Mouse (Mus musculus) left cerebral cortex, adult 2 months (tissue): Measurements from ENCODE around the gene Abl2. TPM values are rescaled to one million over a fixed set of nuclear protein-coding genes. Genes with fewer than 3 reads are reported as not detected.
"Not testable (repeated sequence)": the region's sequence is repeated elsewhere in the genome, so short reads cannot be mapped to it uniquely, and the experiment has no call there.

Experiments
- DNase-seq, 2 experiments: peaks; one replicate each; pipeline ENCODE4 v3.0.0; 2021 to 2022; ENCODE audit warnings: low spot score in 2 of 2, mixed read lengths in 1 of 2; ENCODE audit errors: extremely low spot score in 1 of 2
- H3K27ac ChIP-seq: fragments of 200-600 bp; 2 replicates; pipeline ENCODE4 v1.8.1; 2022
- H3K4me3 ChIP-seq: fragments of 200-600 bp; 2 replicates; pipeline ENCODE4 v1.8.1; 2022
- CTCF ChIP-seq: fragments of 200-600 bp; IDR thresholded peaks from 2 replicates; pipeline ENCODE4 v1.8.1; 2022; ENCODE audit warnings: antibody characterized with exemption, mild to moderate bottlenecking, moderate library complexity
- intact Hi-C: fragments of 180-260 bp; cut with DNase I; formaldehyde crosslinking; loops from one replicate; pipeline ENCODE4 v1.15.1; 2025
- total RNA-seq, 2 experiments: library from RNA; stranded (reverse); gene quantifications; 2 replicates each; pipeline ENCODE4 v1.2.3; 2021

The Abl2 gene
- total RNA-seq, 2 experiments from 2014 or later, result 63.5 to 73.9 TPM

GRCm38 (mm10) chr1:156642813-156643212 is 84.2 kb downstream of the Abl2 start:
- no peak overlapping the region for H3K27ac ChIP-seq
- H3K4me3 ChIP-seq, result no peak overlapping the region
- TF ChIP-seq CTCF, result no peak
- intact Hi-C loops, result no loop called here
- DNase-seq, result no peak

DNA sequence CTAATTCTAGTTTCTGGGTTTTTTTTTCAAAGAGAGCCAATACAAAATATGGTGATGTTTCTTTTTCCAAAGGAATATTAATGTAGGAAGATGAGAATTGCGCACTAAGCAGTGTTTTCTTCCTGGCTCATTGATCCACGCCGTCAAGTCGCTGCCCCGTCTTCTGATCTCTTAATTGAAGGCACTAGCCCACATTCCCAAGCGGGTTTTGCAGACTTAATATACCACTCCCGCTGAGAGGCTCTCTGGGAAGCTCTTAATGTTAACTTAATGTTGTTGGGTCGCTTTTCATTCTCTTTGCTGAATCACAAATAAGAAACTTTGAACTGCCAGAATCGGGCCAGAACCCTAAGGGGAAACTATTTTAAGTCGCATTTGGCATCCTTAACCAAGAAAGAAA is 85.5 kb downstream of the Abl2 start:
- no peak for DNase-seq
- Histone ChIP-seq H3K27ac (no peak overlapping the region), H3K4me3 (no peak overlapping the region)
- intact Hi-C loops, result no loop called here
- no peak for TF ChIP-seq CTCF

DNA sequence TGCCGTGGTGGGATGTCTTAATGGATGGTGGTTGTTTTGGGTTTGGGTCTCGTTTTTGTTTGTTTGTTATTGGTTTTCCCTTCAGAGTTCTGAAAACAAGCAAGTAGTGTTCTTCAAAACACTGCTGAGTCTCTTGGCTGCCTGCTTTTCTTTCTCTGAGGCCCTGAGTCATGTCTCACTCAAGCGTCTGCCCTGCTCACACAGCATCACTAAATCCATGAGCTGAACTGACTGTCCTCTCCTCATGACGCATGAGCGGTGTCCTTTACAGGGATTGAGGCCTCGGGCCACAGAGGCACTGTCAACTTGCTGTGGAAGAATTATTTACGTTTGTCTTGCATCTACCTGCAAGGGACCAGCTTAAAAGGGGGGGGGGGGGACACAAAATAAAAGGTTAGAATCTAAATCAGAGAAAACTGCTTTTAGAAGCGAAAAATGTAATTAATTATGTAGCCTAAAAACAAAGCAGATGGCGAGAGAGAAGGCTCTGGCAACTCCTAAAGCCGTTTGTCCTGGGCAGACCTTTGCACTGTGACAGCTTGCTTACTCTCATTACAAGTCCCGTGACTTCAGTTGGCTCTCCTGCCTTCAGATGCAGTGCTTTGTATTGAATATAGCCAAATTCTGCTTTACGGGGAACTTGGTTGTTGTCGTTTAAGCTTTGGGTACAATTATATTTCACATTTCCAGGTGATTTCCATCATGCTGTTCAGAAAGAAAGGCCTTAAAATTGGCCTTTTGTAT is 86.4 kb downstream of the Abl2 start:
- H3K4me3 ChIP-seq, result no peak overlapping the region
- H3K27ac ChIP-seq, result no peak overlapping the region
- intact Hi-C loops, result no loop called here
- TF ChIP-seq CTCF, result no peak
- no peak for DNase-seq

DNA sequence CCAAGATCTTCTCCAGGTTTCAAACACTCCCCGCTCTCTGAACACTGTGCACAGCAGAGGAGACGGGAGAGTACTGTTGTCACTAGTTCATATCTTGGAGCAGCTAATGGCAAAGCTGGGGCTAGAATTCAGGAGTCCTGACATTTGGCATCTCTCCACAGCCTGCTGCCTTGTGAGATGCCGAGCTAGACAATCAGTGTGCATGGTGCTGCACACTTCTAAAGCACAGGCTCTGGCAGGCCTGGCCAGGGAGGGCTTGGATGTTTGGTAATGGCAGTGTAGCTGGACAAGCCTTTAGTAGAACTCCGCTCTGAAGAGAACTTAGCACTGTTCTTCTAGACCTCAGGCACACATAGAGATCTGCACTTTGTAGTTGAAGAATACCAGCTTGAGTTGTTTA is 87.4 kb downstream of the Abl2 start:
- intact Hi-C loops, result no loop called here
- no peak for TF ChIP-seq CTCF
- no peak for DNase-seq
- Histone ChIP-seq H3K27ac (no peak overlapping the region), H3K4me3 (no peak overlapping the region)

DNA sequence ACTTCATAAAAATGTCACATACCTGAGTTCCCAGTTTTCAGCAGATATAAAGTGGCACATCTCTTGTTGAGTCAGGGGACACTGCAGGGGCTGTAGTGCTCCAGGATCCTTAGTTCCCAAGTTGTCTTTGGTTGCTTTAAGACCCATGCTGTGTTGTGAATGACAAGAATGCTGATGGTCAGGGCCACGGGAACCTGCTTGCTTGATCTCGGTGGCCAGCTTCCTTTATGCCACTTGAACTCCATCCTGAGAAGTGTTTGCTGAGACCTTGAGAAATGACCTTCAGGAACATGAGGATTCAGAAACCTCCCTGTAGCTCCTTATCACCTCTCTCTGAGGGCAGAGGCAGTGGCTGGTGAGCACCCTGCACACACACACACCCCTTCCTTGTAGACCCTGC is 90.1 kb downstream of the Abl2 start:
- H3K4me3 ChIP-seq, result no peak overlapping the region
- no peak for TF ChIP-seq CTCF
- H3K27ac ChIP-seq, result no peak overlapping the region
- intact Hi-C loops, result no loop called here
- DNase-seq, result no peak

DNA sequence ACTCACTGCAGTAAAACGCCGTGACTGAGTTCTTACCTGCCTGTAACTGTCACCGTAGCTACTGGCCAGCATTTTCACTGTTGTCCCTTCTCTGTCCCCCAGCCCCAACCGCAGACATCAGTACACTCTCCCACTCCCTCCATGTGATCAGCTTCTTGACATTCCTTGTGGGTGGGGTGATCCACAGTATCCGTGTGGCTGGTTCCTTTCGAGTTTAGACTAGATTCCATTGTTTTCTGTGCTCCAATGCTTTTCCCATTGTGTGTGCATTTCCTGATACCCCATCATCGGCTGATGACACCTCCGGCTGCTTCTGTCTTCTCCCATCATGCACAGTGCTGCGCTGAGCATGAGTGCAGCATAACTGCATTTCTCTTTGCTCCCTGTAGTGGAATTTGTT is 92.0 kb downstream of the Abl2 start:
- no peak for DNase-seq
- H3K4me3 ChIP-seq, result no peak overlapping the region
- intact Hi-C loops, result no loop called here
- H3K27ac ChIP-seq, result no peak overlapping the region
- no peak for TF ChIP-seq CTCF

DNA sequence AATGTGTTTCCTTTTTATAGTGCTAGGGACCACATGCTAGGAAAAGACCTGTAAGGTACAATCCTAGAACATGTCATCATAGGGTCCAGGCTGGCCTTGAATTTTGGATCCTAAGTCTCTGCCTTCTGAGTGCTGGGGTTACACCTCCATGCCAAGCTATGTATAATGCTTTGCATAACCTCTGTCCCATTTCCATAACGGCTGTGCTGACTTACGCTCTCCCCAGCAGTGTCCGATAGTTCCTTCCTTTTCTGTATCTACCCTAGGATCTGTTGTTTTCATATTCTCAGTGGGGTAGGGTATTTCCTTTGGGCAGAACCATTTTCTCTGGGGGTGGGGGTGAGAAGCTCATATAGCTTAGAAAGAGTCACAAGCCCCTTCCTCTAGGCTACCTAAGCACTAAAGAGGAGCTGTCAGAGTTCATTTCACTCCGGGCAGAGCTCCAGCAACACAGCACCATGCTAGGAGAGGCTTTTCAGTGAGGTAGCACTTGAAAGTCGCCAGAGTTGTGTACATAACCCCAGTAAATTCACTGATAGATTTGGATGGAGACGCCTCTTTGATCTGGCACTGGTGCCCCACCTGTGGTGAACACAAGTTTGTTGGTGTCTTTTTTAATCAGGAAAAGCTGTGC is 93.7 kb downstream of the Abl2 start:
- TF ChIP-seq CTCF, result no peak
- Histone ChIP-seq H3K27ac (no peak overlapping the region), H3K4me3 (no peak overlapping the region)
- intact Hi-C loops, result no loop called here
- no peak for DNase-seq

- TF ChIP-seq CTCF, result no peak
- no peak for DNase-seq
- Histone ChIP-seq H3K4me3 (no peak overlapping the region), H3K27ac (0 out of 2 replicates have a peak overlapping the region, but pooled peaks have one; percentile 24)
- intact Hi-C loops, result no loop called here
Measured at GRCm38 (mm10) chr1:156654735-156655530, 96.3 kb downstream of the Abl2 start.

DNA sequence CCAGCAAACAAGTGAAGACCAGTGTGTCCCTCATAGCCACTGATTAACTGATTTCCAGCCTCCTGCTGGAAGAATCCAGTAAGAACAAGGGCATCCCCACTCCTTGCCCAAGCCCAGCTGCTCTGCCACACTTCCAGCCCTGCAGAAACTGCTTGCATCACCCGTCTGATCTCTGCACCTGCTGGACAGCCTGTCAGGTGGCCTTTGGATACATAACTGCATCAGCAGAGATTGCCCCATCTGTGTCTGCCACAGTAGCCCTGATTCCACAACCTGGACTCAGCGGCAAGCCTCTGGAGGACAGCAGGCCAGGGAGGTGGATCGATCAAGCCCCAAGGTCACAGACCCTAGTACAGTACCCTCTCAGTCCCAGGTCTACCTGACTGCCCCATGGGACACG is 98.9 kb downstream of the Abl2 start:
- no peak for TF ChIP-seq CTCF
- no peak overlapping the region for H3K4me3 ChIP-seq
- no peak for DNase-seq
- intact Hi-C loops, result no loop called here
- H3K27ac ChIP-seq, result no peak overlapping the region

- DNase-seq, result no peak
- no peak for TF ChIP-seq CTCF
- no peak overlapping the region for H3K27ac ChIP-seq
- intact Hi-C loops, result no loop called here
- H3K4me3 ChIP-seq, result no peak overlapping the region
Measured at GRCm38 (mm10) chr1:156658676-156659075, 100.1 kb downstream of the Abl2 start.

DNA sequence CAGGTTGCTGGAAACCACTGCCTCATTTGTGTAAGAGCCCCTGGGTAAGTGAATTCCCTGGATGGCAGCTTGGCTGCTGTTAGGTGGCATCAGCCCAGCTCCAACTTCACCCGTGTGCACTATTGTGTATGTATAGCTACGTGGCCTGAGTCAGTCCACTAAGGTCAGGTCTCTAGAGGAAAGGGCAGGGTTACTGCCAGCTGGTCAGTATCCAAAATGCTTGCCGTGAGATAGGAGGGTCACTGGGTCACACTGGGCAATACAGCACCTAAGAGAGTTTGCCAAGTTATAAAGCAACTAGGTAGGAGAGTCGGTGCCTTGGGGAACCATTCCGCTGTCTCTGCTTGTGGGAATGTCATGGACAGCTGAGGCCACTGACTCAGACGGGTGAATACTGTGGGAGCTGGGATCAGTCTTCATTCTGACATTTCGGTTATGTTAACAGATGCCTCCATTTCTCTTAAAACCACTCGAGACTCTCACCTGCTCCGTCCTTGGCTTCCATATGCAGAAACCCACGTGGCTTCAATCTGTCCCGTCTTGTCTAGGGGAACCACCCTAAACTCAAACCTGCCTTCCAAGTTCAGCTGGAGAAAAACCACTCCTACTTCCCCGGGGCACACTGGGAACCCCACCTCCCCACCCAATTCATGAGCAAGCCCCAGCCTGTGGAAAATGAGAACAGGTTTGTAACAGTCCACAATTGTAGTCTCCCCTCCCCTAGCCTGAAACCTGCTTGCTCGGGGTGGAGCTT is 101.5 kb downstream of the Abl2 start:
- no peak overlapping the region for H3K27ac ChIP-seq
- intact Hi-C loops, result no loop called here
- TF ChIP-seq CTCF, result no peak
- DNase-seq, result no peak
- H3K4me3 ChIP-seq, result no peak overlapping the region

DNA sequence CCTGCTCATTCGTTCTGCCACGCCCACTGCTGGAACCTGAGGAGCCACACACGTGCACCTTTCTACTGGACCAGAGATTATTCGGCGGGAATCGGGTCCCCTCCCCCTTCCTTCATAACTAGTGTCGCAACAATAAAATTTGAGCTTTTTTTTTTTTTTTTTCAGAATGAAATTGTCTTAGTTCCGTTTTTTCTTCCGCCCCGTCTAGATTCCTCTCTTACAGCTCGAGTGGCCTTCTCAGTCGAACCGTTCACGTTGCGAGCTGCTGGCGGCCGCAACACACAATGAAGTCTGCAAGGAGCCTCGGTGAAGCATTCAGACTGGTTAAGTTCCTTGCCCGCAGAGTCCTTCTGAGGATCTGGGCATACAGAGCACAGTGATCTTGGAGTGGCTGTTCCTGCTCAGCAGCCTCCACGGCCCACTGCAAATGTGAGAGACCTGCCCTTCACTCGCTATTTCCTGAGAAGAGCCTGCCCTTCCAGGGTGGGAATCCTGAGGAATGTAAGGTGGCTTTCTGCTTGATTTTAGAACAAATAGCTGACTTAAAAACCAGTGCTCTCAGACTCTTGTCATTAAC is 102.2 kb downstream of the Abl2 start:
- H3K27ac ChIP-seq, intact Hi-C loops, H3K4me3 ChIP-seq, DNase-seq: not testable (repeated sequence)
